Mouse (Mus musculus): ENCODE measurements around the gene AI413582. TPM values are rescaled to one million over a fixed set of nuclear protein-coding genes. Genes with fewer than 3 reads are reported as not detected.

The AI413582 gene
- polyA plus RNA-seq, 1 experiment from 2014 or later: 20.7 TPM

DNA sequence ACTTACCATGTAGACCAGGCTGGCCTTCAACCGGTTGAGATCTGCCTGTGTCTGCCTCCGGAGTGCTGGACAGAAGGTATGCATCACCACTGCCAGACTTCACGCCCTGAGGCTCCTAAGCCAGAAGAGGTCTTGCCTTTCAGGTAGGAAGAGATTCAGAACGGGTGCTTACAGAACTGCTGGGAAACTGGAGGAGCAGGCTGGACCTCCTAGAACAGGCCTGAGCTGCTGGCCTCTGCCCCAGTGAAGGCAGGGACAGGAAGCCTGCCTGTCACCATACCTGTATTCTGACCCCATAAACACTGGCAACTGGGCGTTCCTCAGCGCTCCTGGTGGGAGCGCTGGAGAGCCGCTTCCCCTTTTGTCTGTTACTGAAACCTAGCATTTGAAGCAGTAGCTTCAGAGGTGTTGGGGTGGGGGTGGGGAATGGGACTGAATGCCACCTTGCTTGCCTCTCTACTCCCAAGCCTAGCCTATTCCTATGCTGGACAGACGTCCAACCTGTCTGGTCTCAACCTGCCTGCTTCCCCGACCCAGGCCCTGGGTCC is 14.1 kb downstream of the AI413582 start:
- H3K9me3 ChIP-seq: no peaks in the 10 kb centered on the region
- H3K27ac ChIP-seq (replicated peaks): no peak overlapping the region
- peaks cover 29% of the 10 kb centered on the region for H3K4me1 ChIP-seq
- peaks cover 20% of the 10 kb centered on the region for H3K27me3 ChIP-seq
- WGBS: 62% methylated on average over 10 of the region's 10 CpGs
- no peak overlapping the region for H3K4me3 ChIP-seq
- H3K9ac ChIP-seq (replicated peaks): no peak overlapping the region
- no peak overlapping the region for H3K4me2 ChIP-seq (replicated peaks)
- H3K36me3 ChIP-seq: no peaks in the 10 kb centered on the region
- ATAC-seq (ENCODE audit: low FRiP score, low read depth): no peak

DNA sequence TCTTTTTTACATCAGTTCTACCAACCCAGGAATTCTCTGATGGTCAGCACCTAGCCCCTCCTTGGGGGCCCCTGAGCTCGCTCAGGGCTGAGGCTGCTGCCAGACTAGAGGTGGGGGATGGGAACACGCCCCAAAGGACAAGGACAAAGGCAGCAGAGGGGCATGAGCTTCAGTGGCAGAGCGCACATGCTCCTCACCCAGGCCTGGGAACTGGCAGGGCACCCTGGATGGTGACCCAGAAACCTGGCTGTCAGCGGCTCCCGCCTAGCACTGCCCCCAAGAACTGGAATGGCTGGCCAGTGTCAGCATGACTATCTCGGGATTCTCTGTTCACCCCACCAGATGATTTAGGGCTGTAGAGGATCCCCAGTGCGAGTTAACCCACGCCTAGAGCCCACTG is 16.3 kb downstream of the AI413582 start:
- H3K4me2 ChIP-seq (replicated peaks): no peak overlapping the region
- H3K4me3 ChIP-seq: no peak overlapping the region
- H3K4me1 ChIP-seq: peaks cover 13% of the 10 kb centered on the region
- H3K27ac ChIP-seq (replicated peaks): no peak overlapping the region
- no peak for ATAC-seq (ENCODE audit: low FRiP score, low read depth)
- no peak overlapping the region for H3K9ac ChIP-seq (replicated peaks)
- peaks cover 17% of the 10 kb centered on the region; the same call in 1 of the 2 replicates for H3K27me3 ChIP-seq
- no peaks in the 10 kb centered on the region for H3K36me3 ChIP-seq
- 44% methylated on average over 8 of the region's 8 CpGs for WGBS
- H3K9me3 ChIP-seq: no peaks in the 10 kb centered on the region

DNA sequence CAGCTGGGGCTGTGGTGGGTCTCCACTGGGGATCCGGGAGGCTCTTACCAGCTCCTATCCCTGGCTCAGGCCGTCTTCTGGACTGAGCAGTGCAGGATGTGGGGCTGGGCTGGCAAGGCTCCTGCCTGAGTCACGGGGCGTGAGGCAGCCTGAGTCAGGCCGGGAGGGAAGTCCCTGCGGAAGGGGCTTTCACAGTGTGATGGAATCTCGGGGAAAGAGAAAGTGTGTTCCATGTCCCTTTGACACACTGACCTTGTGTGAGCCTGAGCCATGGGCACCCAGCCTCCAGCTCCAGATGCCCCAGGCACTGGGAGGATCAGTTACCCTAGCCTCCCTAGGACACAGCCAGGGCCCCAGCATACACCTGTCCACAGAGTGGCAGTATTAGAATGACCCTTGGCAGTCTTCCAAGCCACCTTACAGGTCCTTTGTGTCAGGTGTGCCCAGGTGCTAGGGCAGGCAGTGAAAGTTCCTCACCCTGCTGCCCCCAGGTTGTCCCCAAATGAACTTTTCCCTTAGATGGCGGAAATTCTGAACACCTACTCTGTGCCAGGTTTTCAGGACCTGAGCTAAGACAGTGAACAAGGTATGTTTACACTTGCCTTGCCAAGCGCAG is 18.2 kb downstream of the AI413582 start:
- H3K4me1 ChIP-seq: peaks cover 13% of the 10 kb centered on the region
- no peaks in the 10 kb centered on the region for H3K36me3 ChIP-seq
- H3K9me3 ChIP-seq: no peaks in the 10 kb centered on the region
- no peak overlapping the region for H3K4me3 ChIP-seq
- 76% methylated on average over 9 of the region's 9 CpGs for WGBS
- no peak for ATAC-seq (ENCODE audit: low FRiP score, low read depth)
- no peak overlapping the region for H3K4me2 ChIP-seq (replicated peaks)
- H3K27me3 ChIP-seq: peaks cover 11% of the 10 kb centered on the region; the same call in 1 of the 2 replicates
- H3K9ac ChIP-seq (replicated peaks): no peak overlapping the region
- H3K27ac ChIP-seq (replicated peaks): no peak overlapping the region

DNA sequence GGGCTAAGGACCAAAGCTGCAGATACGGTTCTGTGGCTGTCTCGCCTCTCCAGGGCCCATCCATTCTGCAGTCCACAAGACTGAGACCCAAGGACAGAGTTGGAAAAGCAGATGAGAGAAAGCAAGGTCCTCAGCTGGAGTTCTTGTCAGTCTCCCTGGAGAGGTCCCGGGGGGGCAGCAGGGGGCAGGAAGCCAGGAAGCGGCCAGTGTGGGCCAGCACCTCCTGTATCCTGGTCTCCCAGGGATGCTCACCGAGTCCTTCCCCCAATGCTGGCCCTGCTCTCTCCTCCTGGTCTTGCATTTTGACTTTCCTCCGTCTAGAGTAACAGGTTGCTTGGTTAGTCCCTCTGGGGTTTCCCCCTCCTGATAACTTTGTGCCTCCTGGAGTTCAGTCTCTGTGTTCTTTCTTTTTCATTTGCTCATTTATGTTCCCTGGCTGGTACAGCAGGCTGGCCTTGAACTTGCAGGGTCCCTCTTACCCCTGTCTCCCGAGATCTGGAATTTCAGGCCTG is 18.9 kb downstream of the AI413582 start:
- peaks cover 13% of the 10 kb centered on the region for H3K4me1 ChIP-seq
- no peak overlapping the region for H3K4me2 ChIP-seq (replicated peaks)
- ATAC-seq (ENCODE audit: low FRiP score, low read depth): no peak
- no peak overlapping the region for H3K4me3 ChIP-seq
- 65% methylated on average over 7 of the region's 7 CpGs for WGBS
- H3K36me3 ChIP-seq: no peaks in the 10 kb centered on the region
- no peak overlapping the region for H3K27ac ChIP-seq (replicated peaks)
- H3K9me3 ChIP-seq: no peaks in the 10 kb centered on the region
- H3K27me3 ChIP-seq: peaks cover 11% of the 10 kb centered on the region; the same call in 1 of the 2 replicates
- H3K9ac ChIP-seq (replicated peaks): no peak overlapping the region

DNA sequence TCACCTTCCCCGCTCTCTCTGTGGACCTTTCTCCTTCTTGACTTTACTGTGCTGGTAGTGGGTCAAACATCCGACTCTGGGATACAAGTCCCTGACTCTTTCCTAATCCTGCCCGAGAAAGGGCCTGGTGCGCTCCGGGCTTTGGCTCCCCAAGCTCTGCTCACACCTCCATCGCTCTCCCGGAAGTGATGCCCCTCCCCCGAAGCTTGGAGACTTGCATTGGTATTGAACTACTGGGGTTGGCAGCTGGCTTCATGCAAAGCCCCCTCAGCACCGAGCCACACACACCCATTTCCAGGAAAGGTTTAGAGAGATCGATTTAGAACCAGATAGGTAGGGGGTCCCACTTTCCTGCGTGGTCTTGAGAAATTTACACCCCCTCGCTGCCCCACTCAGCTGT is 19.6 kb downstream of the AI413582 start:
- Histone ChIP-seq H3K27ac (replicated peaks) (no peak overlapping the region), H3K36me3 (no peaks in the 10 kb centered on the region), H3K9me3 (no peaks in the 10 kb centered on the region), H3K27me3 (peaks cover 11% of the 10 kb centered on the region; the same call in 1 of the 2 replicates), H3K4me3 (no peak overlapping the region), H3K4me2 (replicated peaks) (no peak overlapping the region), H3K4me1 (peaks cover 13% of the 10 kb centered on the region), H3K9ac (replicated peaks) (no peak overlapping the region)
- no peak for ATAC-seq (ENCODE audit: low FRiP score, low read depth)
- WGBS: 48% methylated on average over 12 of the region's 12 CpGs

DNA sequence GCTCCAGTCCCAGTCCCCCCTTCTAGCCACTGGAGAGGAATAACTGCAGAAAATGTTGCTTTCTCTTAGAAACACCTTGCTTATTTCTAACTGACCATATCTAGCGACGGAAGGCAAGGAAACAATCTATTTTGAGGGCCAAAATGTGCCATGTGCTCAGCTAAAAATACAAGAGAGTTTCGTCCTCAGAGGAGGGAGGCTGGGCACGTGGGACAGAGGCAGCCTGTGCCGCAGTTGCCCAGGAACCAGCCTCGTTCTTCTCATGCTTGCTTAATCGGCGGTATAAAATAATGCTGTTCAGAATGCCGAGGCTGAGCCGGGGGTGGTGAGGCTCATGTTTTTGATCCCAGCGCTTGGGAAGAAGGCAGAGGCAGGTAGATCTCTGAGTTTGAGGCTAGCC is 21.0 kb downstream of the AI413582 start:
- peaks cover 12% of the 10 kb centered on the region for H3K4me1 ChIP-seq
- H3K27ac ChIP-seq (replicated peaks): no peak overlapping the region
- H3K36me3 ChIP-seq: no peaks in the 10 kb centered on the region
- H3K9ac ChIP-seq (replicated peaks): no peak overlapping the region
- H3K27me3 ChIP-seq: peaks cover 11% of the 10 kb centered on the region; the same call in 1 of the 2 replicates
- H3K9me3 ChIP-seq: no peaks in the 10 kb centered on the region
- ATAC-seq (ENCODE audit: low FRiP score, low read depth): no peak
- H3K4me2 ChIP-seq (replicated peaks): no peak overlapping the region
- WGBS: 87% methylated on average over 11 of the region's 11 CpGs
- no peak overlapping the region for H3K4me3 ChIP-seq

DNA sequence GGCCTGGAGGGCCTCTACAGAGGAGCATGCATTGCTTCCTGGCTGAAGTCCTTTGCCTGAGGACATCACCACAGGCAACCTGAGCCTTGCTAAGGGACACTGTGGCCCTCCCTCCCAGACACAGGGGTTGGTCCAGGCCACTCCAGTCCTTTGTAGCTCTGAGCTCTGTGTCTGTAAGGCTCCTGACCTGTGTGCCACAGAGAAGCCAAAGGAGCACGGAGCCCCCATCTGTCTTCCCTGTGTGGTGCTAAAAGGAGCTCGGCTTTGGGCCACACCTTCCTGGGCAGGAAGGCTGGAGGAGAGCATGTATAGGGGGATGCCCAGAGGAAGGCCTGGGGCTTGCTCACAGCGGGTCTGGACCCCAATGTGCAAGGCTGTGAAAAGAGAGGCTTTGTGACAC is 23.6 kb downstream of the AI413582 start:
- ATAC-seq (ENCODE audit: low FRiP score, low read depth): no peak
- peaks cover 11% of the 10 kb centered on the region; the same call in 1 of the 2 replicates for H3K27me3 ChIP-seq
- H3K4me2 ChIP-seq (replicated peaks): no peak overlapping the region
- H3K9me3 ChIP-seq: no peaks in the 10 kb centered on the region
- H3K4me3 ChIP-seq: no peak overlapping the region
- WGBS: 84% methylated on average over 3 of the region's 3 CpGs
- no peak overlapping the region for H3K27ac ChIP-seq (replicated peaks)
- no peaks in the 10 kb centered on the region for H3K4me1 ChIP-seq
- H3K9ac ChIP-seq (replicated peaks): no peak overlapping the region
- no peaks in the 10 kb centered on the region for H3K36me3 ChIP-seq

DNA sequence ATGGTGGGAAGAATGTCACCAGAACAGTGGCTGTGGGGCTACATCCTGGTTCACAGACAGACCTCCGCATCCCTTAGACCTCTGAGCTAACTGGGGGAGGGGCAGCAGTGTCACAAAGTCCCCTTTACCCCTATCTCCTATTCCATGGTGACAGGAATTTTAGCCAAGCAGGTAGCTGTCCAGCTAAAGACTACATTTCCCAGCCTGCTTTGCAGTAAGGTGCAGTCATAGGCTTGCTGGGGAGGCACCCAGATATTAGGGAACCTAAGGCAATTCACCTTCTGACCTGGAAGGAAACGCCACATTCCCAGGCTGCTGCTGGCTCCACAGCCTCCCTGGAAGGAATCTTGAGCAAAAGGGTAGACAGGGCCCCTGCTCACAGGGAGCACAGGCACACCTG is 24.3 kb downstream of the AI413582 start:
- H3K4me3 ChIP-seq: no peak overlapping the region
- WGBS: 79% methylated on average over 2 of the region's 2 CpGs

DNA sequence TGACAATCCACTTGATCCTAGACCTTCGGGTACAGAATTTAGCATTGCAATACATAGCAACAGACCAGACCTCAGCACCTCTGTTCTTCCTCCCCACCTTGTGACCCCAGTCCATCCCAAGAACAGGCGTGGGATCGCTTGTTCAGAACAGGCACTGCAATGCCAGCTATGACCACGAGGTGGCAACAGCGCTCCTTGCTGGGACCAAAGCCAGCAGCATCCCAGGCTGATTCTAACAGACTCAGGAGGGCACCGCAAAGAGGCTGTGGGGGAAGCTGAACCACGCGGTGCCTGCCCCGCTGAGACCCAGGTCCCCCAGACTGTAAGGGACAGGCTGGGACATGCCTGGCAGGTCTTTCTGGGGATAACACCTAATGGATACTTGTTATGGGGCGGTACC is 30.8 kb downstream of the AI413582 start:
- Histone ChIP-seq H3K27ac (replicated peaks) (no peak overlapping the region), H3K4me1 (no peaks in the 10 kb centered on the region), H3K4me3 (no peak overlapping the region), H3K36me3 (no peaks in the 10 kb centered on the region), H3K27me3 (no peaks in the 10 kb centered on the region), H3K9ac (replicated peaks) (no peak overlapping the region), H3K9me3 (no peaks in the 10 kb centered on the region), H3K4me2 (replicated peaks) (no peak overlapping the region; the same call in 1 of the 2 replicates)
- 3% methylated on average over 10 of the region's 10 CpGs for WGBS
- ATAC-seq (ENCODE audit: low FRiP score, low read depth): peak; percentile 69; the same call in 1 of the 2 replicates

More for the DNA sequence above, 24.3 kb downstream of the AI413582 start:
- H3K4me2 ChIP-seq (replicated peaks): no peak overlapping the region
- H3K27me3 ChIP-seq: 0 out of 2 replicates have a peak, but pooled peaks cover 5% of the 10 kb centered on the region
- H3K4me1 ChIP-seq: no peaks in the 10 kb centered on the region
- ATAC-seq (ENCODE audit: low FRiP score, low read depth): no peak
- no peak overlapping the region for H3K9ac ChIP-seq (replicated peaks)
- no peaks in the 10 kb centered on the region for H3K36me3 ChIP-seq
- H3K27ac ChIP-seq (replicated peaks): no peak overlapping the region
- no peaks in the 10 kb centered on the region for H3K9me3 ChIP-seq

DNA sequence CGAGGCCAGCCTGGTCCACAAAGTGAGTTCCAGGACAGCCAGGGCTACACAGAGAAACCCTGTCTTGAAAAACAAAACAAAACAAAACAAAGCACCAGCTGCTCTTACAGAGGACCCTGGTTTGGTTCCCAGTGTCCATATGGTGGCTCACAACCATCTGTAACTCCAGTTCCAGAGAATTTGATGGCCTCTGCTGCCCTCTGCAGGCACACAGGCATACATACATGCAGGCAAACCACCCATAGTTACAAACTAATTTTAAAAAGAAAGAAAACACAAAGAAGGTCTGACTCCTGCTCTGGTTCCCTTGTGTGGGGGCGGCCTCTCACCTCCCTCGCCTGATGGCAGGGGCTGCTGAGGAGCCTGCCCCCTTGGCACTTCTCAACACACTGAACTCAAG is 32.2 kb downstream of the AI413582 start:
- no peak overlapping the region for H3K4me3 ChIP-seq

DNA sequence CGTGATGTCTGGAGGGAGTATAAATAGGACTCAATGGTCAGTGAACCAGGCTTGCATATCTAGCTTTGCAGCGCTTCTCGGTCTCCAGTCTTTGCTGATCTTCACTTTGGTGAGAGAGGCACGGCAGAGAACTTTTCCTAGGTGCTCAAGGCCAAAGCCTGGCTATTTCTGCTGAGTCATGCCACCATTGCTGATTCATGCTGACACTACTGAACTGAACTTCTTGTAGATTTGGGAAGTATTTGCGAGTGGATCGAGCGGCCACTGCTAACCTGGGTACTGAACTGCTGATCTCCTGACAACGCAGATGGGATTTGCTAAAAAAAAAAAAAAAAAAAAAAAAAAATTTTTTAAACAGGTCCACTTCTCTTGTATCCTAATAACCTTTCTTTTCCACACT is 33.5 kb downstream of the AI413582 start:
- Histone ChIP-seq H3K36me3 (no peaks in the 10 kb centered on the region), H3K4me3 (no peak overlapping the region), H3K27ac (replicated peaks) (no peak overlapping the region), H3K27me3 (no peaks in the 10 kb centered on the region), H3K9ac (replicated peaks) (no peak overlapping the region), H3K9me3 (no peaks in the 10 kb centered on the region), H3K4me1 (no peaks in the 10 kb centered on the region), H3K4me2 (replicated peaks) (no peak overlapping the region)
- 90% methylated on average over 8 of the region's 8 CpGs for WGBS
- ATAC-seq (ENCODE audit: low FRiP score, low read depth): no peak

More for the DNA sequence above, 32.2 kb downstream of the AI413582 start:
- 82% methylated on average over 3 of the region's 3 CpGs for WGBS
- Histone ChIP-seq H3K36me3 (no peaks in the 10 kb centered on the region), H3K27me3 (no peaks in the 10 kb centered on the region), H3K27ac (replicated peaks) (no peak overlapping the region), H3K9ac (replicated peaks) (no peak overlapping the region), H3K9me3 (no peaks in the 10 kb centered on the region), H3K4me1 (no peaks in the 10 kb centered on the region), H3K4me2 (replicated peaks) (no peak overlapping the region)
- ATAC-seq (ENCODE audit: low FRiP score, low read depth): no peak

DNA sequence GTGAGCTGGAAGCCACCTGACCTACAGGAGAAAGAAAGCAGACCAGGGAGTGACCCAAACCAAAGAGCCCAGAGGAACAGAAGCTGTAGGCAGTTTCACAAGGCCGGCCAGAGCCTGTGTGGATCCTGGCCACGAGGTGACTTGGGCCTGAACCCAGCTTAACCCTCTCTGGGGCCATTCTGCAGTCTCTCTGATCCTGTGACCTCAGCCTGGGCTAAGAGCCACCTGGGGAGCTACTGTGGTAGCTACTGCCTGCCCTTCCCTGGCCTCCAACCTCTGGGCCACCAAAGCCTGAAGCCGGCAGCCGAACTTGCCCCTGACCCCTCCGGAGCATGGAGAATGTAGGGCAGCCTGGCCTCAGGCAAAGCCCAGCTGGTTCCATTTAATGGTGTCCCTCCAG is 36.8 kb downstream of the AI413582 start:
- Histone ChIP-seq H3K36me3 (no peaks in the 10 kb centered on the region), H3K9me3 (no peaks in the 10 kb centered on the region), H3K27me3 (no peaks in the 10 kb centered on the region), H3K4me3 (no peak overlapping the region), H3K9ac (replicated peaks) (no peak overlapping the region), H3K27ac (replicated peaks) (no peak overlapping the region), H3K4me2 (replicated peaks) (no peak overlapping the region), H3K4me1 (no peaks in the 10 kb centered on the region)
- WGBS: 68% methylated on average over 5 of the region's 5 CpGs
- no peak for ATAC-seq (ENCODE audit: low FRiP score, low read depth)

All from midbrain, embryonic 12.5 days (tissue).